Mouse (Mus musculus) telencephalon, adult 2 months (tissue): ENCODE data around the gene Nav1.

ENCODE experiments used
- DNase-seq: peaks from one replicate; pipeline ENCODE4 v3.0.0-alpha.2; 2011; ENCODE audit warnings: low read depth, low spot score

Gene Nav1

DNA sequence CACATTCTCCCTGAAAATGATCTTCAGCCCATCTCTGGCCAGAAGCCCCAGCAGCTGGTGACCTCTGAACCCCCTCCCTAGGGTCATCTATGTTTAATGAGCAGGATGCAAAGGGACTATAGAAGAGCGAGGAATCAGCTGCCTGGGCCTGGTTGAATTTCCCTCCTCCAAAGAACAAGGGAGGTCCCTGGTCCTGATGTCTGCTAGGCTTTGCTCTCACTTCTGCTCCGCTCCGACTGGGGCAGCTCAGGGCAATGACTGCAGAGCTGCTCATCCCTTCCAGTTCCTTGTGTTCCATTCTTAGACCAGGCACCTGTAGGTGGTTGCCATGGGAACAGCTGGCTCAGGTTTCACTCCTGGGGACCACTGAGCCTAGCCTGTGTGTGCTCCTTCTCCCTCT is 56.2 kb downstream of the Nav1 start:
- DNase-seq, result no peak

DNA sequence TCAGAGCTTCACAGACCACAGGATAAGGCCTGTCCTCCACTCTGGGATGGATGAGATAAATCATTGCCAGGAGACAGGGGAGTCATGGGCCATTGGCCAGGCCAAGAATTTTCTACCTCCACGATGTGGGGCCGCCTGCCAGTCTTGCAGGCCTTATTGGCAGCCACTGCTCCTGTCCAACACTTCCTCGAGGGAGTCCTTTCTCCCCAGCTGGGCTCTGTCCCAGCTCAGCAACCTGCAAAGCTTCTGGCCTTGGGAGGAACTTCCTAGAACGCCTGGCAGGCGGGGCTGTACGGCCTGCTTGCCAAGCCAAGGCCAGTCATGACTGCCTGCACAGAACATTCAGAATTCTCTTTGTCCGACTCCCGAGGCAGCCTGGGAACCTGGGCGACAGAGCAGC is 58.3 kb downstream of the Nav1 start:
- DNase-seq, result no peak

DNA sequence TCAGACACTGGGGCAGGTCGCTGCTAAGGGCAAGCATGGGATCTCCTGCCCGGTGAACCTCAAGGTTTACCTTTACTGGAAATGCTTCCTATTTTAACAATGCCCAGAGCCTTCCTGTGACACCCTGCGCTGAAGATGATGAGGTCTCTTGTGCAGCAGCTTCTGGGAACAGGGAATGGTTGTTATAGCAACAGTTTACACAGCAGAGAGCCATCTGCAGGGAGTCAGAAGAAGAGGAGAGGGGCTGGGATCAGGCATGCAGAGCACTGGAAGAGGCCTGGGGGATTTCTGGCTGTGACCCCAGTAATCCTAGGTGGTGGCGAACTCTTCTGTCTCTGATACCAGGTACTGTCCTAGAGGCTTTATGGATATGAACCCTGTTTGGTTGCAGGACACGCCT is 61.0 kb downstream of the Nav1 start:
- DNase-seq, result no peak

DNA sequence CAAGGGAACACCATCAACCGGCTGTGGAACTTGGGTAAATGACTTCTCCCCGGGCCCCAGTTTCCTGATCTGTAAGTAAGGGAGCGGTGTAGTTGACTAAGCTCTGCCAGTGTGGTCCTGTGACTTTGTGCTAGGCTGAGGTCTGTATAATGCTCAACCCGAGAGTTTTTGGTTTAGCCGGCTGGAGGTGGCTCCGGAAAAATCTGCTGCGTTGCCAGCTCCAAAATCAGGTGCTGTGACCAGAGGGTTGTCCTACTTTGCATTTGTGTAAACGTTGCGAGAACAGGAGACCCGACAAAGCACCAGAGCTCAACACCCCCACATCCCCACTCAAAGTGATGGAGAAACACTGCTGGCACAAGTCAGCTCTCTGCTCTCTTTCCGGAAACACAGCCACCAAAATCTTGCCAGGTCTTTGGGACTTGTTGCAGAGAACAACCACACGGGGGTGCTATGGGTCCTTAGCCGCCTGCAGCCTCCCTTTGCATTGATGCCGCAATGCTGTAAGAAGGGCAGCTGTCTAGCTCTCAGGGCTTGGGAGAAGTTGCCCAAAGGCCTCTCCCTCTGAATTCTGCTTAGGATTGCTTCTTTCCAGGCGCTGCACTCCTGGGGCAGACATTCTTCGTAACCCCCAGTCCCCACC is 62.5 kb downstream of the Nav1 start:
- DNase-seq, result peak; percentile 90

DNA sequence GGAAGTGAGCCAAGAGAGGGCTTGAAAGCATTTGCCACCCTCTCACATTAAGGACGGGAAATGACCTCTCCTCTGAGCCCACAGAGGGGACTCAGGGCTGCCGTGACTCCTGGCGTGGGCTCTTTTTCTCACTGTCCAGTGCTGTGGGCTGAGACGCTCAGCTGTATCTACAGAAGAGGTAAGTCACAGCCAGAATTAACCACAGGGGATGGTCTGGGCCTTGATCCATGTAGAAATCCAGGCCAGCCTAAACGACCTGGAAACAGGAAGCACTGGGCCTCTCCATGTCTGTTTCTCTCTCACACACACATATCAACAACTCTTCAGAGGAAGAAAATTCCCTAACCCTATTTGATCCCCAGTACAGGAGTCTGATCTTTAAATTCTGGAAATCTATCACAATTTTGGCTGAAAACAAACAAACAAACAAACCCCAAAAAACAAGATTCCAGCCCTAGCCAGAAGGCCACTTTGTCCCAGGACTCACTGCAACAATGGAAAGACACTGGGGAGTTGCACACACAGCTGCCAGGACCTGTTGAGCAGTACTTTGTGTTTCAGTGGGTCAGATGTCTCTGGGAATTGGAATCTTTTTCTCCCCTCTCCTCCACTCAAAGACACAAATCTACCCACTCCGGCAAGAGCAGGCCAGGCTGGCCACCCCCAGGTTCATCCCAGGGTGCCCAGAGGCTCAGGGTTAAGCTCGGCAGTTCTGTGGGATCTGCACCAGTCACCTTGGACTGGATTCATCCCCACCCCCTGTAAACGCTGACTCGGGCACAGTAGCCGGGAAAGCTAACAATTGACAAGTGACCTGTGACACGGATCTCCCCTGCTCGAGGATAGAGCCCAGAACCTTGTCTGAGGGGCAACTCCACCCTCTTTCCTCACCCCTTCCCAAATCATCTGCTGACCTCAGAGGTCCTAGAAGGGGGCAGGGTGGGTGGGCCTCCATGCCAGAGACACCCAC is 64.0 kb downstream of the Nav1 start:
- DNase-seq, result no peak

DNA sequence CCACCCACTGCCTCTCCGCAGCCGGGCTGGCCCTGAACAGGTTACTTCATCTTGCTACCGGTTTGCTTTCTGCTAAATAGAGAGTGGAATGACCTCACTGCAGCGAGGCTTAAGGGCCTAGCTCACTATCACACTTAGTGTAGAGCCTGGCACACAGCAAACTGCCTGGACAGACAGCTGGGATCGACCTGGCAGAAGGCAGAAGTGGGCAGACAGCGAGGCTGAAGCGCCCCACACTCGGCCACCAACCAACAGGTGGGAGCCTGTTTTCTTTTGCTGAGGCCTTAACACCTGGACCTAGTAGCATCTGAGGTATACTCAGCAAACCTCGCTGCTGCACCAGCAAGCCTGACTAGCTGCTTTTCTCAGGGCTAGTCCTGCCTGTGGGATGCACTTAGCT is 65.0 kb downstream of the Nav1 start:
- no peak for DNase-seq

DNA sequence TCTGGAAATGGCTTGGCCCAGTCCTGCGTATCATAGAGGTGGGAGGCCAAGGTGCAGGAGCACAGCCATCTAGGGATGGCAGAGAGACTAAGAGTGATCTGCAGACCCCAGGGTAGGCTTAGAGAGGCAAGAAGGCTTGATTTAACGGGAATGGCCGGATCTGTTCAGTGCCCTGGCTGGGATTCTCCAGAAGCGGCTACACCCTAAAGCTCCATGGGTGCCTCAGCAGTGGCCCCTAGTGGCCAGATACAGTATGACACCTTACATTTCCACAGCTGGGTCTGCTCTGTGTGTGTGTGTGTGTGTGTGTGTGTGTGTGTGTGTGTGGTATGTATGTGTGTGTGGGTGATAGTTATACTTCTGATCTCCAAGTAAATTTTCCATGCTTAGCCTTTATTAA is 66.8 kb downstream of the Nav1 start:
- DNase-seq, result no peak

DNA sequence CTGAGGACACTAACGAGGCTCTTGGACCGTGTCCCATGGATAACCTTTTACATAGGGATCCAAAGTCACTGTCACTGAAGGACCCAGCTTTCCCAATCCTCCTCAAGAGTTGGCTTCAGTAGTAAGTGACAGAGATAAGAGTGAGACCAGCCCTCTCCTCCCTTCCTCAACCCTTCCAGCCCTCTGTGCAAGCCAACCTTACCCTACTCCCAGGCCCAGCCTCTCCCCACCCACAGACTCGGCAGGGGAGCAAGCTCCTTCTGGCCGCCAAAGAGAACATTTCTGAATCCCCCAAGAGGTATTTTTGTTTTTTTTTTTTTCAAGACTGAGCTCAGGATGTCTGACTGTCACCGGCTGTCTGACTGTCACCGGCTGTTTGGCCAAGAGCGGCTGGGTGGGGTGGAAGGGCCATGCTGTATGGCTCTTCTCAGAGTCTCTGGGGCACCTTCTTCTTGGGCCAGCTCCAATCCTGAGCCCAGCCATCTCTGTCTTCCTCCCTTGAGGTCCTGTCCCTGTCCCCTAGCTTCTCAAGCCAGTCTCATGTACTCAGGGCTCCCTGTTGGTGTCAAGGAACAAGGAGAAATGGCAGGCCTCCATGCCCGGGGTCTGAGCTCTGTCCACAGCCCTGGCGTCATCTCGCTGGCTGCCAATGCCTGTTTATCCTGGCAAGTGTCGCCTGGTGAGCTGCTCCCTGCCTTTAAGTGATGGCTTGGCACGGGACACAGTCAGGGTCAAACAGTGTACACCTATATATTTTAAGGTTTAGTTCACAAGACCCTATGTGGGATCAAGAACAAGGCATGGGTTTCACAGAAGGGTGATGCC is 68.4 kb downstream of the Nav1 start:
- no peak for DNase-seq

DNA sequence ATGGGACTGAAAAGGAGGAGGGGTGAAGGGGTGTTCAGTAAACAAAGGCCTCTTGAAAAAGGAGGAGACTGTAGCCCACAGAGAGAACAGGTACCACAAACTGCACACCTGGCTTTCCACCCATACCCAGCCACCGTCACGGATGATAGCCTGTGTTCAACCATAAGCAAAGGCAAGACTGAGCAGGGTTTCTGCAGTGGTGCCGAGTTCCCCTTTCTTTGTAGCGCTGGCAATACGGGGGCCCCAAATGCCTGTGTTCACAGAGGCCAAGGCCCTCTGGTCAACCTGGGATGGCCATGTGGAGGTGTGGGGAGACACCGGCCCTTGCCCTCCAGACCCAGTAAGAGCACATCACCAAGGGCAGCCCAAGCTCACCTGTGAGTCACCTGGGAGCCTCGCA is 70.3 kb downstream of the Nav1 start:
- DNase-seq, result no peak

DNA sequence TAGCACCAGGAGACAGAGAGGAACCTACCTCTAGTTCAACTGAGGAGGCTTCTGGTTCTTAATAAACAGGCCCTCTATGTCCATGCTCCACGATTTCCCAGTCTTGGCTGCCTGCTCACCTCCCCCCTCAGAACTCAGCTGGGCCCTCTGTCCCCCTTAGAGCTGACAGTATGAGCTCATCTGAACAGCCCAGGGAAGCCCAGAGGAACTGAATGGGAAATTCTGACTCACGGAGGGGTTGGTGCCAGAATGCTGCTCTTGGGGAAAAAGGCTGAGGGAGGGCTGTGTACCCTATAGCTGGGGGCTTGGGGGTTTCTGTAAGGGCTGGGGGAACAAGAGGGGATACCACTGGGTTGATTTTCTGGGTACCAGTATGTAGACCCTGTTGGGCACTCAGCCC is 70.8 kb downstream of the Nav1 start:
- DNase-seq, result no peak

DNA sequence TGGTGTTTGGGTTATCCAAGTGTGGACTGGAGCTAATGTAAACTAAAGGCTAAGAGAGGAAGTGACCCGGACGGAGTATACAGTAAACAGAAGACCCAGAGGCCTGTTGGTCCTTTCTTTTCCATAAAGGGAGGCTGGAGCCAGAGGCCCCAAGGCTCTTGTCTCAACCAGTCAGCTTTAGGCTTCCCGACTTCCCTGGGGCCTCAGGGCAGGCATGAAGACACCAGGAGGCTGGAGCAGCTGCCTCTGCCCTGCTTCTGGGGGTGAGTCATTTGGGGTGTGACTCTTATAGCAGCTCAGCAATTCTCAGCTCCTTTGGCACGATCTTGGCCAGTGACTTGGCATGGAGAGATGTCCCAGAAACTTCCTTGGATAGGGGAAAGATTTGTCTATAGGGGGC is 71.8 kb downstream of the Nav1 start:
- no peak for DNase-seq

DNA sequence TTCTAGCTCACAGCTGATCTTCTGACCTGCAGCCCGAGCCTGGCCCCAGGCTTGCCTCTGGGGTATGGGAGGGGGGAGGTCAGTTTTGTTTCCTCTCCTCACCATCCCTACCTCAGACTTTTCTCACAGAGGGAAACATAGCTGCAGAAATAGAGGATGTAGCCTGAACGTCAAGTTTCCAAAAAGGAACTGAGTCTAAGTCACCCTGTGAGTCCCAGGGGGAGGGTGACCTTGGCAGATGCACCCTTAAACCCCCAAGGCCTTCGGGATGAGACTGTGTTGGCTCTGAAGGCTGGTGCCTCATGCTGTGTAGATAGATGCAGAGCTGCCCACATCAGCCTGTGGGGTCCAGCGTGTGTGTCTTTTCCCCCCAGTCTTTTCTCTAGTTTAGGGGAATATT is 72.3 kb downstream of the Nav1 start:
- no peak for DNase-seq

DNA sequence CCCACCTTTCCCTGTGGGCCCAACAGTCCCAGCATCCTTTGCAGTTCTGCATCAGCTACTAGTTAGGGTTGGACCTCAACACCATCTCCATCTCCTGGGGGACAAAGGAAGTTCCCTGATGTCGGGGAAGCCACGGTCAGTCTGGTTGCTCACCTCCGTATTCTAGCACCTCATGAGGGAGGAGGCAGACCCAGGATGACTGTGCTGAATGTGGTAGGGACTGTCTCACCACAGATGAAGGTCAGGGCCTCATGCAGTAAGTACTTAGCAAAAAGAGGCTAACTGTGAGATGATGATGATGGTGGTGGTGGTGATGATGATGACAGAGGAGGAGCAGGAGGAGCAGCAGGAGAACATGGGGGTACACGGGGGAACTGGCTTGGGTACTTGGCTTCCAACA is 73.0 kb downstream of the Nav1 start:
- DNase-seq, result no peak

DNA sequence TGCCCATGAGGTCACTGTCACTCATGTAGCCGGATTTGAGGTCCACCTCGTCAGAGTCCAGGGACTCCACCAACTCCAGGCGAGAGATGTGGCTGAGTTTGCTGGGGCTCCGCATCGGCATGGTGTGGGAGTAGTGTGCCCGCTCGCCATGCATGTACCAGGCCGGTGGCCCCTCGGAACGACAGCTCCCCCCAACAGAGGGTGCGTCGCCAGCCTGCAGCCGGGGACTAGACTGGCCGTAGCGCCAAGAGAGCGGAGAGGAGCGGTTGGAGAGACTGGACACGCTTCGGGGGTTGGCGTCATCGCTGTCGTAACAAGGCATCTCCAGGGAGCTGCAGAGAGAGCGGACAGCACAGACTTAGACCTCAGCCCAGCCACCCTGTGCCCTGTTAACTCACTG is 74.7 kb downstream of the Nav1 start:
- DNase-seq, result no peak

DNA sequence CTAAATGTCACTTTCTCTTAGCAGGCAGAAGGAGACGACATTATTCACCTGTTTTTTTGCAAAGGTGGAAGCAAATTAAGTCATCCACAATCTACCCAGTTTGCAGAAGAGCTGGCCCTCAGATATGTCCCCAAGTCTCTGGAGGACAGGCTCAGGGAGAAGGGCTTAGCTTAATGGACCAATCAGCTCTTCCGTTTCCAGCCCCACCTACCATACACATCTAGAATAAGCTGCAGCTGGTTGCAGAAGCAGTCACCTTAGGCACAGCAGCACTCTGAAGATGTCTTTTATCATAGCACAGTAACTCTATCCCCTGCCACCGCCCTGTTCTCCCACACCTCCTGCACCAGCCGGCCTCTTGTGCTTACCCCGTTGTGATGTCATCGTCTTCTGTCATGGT is 75.1 kb downstream of the Nav1 start:
- no peak for DNase-seq

DNA sequence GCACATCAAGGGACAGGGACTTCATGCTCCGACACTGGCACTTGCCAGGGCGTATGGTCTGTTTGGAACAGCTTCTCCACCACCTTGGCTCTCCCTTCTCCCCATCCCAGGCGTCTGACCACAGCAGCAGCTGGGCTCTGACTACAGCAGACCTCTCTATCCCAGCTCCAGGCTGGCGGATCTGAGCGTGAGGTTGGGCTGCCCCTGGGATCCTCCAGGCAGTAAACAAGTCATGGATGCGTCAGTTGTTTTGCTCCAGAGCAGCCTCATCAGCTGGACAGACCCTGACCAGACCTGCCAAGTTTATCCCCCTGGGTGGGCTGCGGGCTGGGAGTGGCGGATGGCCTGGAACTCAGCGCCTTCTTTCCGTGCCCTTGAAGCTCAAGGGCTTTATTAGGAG is 76.0 kb downstream of the Nav1 start:
- DNase-seq, result no peak

DNA sequence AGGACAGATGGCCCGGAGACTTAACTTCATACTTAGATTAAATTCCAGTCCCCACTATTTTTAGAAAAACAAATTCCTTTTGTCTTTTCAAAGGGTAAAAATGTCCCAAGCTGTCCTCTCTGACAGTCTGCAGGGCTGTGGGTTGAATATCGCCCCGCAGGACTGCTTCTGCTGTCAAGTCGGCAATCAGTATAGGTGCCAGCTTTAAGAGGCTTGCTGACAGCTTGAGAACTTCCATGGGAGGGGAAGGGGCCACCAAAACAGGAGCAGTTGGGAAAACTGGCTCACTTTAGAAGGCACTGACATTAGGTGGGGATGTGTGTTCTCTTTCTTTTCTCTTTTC is 82.6 kb downstream of the Nav1 start:
- no peak for DNase-seq

DNA sequence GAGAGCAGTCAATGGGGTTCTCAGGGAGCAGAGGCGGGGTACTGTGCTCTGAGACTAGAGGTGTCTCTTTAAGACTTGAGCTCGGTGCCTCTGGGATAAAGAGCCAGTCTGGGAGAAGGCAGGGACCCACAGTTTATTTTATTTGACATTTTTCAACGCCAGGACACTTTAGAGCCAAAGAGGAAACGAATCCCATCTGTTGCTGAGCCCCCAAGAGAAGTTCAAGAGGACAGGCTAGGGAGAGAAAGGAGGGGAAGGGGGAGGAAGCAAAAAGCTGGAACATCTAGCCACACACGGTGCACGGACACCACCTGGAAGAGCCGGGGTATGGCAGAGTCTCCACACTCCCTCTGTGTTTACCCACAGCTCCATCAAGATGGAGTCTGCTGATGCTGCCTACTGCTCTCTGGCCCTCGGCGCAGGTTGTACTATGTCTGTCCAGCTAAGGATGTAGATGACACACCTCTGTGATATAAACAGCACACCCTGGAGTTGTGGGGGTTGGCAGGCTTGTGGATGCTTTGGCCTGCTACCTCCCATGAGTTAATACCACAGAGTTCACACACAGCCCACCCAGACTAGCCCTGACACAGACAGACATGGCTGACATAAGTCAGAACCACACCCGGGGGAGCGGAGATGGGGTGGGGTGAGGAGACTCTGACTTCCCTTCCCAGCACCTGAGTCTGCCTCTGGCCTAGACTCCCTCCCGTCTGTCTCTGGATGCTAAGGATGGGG is 83.1 kb downstream of the Nav1 start:
- no peak for DNase-seq

DNA sequence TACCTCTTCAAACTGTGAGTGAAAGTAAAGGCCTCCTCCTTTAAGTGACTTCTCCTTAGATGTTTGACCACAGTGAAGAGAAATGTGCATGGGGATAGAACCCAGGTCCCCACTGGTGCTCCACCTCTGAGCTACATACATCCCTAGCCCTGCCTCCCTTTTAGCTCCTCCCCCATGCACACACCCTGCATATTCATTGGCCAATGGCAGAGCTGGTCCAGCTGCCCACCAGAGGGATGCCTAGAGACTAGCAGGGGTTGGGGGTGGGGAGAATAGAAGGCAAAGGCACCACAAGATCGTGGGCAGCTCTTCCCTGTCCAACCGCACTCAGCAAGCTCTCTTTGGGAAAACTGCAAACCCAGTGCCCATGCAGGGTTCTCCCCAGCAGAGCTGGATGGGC is 83.8 kb downstream of the Nav1 start:
- no peak for DNase-seq

DNA sequence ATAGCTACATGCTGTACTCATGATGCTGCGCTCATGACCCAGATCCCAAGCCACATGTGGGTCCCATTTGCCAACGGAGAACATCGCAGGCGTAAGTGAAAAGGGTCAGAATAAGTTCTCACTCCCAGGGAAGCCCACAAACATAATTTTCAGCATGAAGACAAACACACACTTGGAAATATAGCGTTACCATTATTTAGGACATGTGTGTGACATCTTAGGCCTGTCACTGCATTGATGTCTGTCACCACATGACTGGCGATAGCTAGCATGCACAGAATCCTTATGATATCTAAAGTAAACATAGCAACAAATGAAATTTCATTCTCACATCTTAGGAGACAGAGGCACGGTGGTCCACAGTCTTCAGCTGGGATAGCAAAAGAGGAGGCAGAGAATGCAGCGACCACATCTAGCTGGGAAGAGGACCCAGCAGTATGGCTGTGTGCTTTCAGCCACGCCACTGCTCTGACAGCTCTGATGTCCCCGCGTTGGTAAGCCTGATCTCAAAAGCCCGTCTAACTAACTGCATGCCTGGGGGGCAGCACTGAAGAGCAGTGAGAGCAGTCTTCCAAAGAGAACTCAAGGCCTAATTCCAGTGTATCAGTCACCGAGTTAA is 86.4 kb downstream of the Nav1 start:
- no peak for DNase-seq

DNA sequence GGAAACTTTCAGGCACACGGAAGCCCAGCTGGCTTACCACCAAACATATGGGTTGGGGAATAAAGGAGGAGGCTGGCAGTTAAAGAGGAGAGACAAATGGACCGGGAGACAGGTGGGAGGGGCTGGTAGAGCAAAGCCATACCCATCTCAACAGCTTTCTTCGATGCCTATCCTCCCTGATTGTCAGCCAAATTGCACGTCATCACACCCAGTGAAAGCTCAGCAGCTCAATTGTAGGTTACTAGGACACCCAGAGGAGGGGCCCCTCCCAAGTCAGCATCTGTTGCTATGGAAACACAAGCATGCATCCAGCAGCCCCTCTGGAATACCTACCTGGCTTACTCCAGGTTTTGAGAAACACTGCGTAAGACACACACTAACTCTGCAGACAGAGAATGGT is 88.4 kb downstream of the Nav1 start:
- DNase-seq, result peak; percentile 62
